Mouse (Mus musculus) gastrocnemius, postnatal 25 days (tissue): ENCODE measurements at regions not wholly inside any gene's neighbourhood (a gene's known extent, or its start where the extent isn't known, plus 50 kb on each side); places are given as distances from the start of the nearest gene placed in this dataset.
A peak's percentile ranks its signal among the peaks of the same experiment; 100 is the strongest.

ENCODE experiments used
- DNase-seq: peaks from one replicate; pipeline ENCODE4 v3.0.0; 2022

- no peak for DNase-seq
These were observed 202.5 kb downstream of the Arhgef10l start for GRCm38 (mm10) chr4:140463296-140463695.

GRCm38 (mm10) chr4:140461317-140461716 is 204.5 kb downstream of the Arhgef10l start:
- DNase-seq, result no peak

- no peak for DNase-seq
These were observed 202.5 kb upstream of the Igsf21 start for GRCm38 (mm10) chr4:140449062-140449461.

DNA sequence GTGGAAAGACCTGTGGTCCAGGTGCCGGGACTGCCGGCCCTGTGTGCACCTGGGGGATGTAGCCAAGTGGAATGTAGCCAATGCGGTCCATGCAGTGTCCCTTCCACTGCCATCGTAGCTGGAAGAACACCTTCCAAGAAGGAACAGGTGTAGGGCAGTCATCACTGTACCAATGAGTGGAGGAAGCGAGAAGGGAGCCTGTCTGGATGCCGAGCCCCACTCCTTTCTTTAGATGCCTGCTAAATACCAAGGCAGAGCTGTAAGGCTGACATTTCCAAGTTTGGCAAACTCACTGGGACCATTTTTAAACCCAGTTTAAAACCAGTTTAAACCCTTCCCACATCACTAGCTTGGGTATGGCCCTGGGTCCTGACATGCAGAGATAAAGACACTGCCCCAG is 199.9 kb upstream of the Igsf21 start:
- DNase-seq, result no peak

GRCm38 (mm10) chr4:140445931-140446330 is 199.3 kb upstream of the Igsf21 start:
- DNase-seq, result no peak

DNA sequence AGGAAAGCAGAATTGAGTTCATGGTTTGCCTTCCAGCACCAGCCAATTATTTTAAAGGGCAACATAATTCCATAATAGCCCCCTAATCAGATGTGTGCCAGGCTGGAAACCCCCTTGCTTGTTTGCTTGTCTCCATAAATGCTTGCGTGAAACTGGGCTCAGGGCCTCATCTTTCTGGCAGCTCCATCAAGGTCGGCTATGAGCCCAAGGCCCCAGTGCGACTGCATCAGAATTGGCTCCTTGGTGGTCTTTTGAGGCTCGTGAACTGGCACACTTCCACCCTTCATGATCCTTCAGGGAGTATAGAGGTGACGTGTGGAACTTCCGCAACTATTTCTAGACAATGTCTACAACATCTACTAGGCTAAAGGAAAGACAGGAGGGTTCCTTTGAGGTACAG is 196.6 kb upstream of the Igsf21 start:
- no peak for DNase-seq

- DNase-seq, result no peak
These were observed 195.2 kb upstream of the Igsf21 start for GRCm38 (mm10) chr4:140441805-140442204.

GRCm38 (mm10) chr4:140439856-140440255 is 193.3 kb upstream of the Igsf21 start:
- DNase-seq, result no peak

GRCm38 (mm10) chr4:140436030-140436429 is 189.4 kb upstream of the Igsf21 start:
- no peak for DNase-seq

DNA sequence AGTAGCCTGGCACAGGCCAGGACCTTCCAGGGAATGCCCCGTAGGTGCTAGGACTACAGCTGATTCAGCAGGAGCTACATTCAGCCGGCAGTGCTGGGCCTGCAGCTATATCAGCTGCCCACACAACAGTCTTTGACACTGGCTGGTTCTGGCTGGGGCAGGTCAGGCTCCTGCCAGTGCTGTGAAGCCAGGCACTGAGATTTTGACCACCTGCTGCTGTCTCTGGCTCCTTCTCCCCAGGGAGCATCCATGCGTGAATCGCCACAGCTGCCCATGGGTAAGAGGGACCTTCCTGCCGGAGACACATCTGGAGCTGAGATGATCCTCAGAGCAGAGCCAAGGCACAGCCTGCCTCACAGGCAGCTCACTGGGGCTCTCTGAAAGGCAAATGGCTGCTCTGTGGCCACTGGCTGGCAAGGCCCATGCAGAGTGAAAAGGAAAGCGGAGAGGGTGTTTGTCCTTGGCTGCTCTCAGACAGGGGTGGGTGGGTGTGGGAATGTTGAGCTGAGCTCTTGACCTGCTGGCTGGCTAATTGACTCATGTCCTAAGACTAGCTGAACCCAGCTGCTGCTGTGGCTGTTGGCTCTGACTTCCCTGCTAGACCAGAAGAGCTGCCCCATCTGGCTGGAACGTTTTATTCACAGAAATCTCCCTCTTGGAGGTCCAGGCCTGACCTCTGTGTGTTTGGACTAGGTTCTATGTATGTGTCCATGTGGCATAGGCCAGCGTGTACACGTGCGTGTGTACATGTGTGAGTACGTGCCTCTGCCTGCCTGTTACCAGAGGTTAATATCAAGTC is 187.4 kb upstream of the Igsf21 start:
- DNase-seq, result peak; percentile 38

- DNase-seq, result no peak
These were observed 185.5 kb upstream of the Igsf21 start for GRCm38 (mm10) chr4:140432101-140432500.

DNA sequence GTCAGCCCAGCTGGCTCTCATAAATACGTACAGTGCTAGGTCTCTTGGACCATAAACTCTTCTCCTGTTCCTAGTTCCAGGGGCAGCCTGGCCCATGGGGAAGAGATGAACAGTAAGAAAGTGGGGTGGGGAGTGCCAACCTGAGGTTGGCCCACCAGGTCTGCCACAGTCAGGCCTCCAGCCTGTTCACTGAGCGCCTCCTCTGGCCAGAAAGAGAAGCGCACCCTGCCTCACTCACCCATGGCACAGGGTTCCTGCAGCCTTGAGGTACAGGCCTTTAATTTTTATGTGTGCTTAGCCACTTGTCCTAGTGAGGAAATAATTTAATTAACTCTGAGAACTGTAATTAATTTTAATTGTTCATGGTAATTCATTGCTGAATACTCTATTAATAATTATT is 180.5 kb upstream of the Igsf21 start:
- DNase-seq, result no peak

DNA sequence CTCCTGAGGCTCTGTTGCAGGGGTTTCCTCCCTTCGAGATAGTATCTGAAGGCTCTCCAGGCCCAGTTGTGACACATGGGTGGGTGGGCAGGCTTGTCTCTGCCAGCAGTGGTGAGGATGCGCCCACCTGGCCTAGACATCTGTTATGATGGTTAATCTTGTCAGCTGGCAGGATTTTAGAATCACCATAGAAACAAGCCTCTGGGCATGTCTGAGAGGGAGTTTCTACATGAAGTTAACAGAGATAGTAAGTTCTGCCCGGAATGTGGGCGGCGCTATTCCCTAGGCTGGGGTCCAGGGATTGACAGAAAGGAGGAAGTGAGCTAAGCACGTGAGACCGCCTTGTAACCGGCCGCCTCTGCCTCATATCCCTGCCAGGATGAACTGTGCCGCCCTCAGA is 177.2 kb upstream of the Igsf21 start:
- no peak for DNase-seq

- DNase-seq, result peak; percentile 27
These were observed 175.5 kb upstream of the Igsf21 start for GRCm38 (mm10) chr4:140421926-140422585.

GRCm38 (mm10) chr4:140419720-140420412 is 173.3 kb upstream of the Igsf21 start:
- no peak for DNase-seq

DNA sequence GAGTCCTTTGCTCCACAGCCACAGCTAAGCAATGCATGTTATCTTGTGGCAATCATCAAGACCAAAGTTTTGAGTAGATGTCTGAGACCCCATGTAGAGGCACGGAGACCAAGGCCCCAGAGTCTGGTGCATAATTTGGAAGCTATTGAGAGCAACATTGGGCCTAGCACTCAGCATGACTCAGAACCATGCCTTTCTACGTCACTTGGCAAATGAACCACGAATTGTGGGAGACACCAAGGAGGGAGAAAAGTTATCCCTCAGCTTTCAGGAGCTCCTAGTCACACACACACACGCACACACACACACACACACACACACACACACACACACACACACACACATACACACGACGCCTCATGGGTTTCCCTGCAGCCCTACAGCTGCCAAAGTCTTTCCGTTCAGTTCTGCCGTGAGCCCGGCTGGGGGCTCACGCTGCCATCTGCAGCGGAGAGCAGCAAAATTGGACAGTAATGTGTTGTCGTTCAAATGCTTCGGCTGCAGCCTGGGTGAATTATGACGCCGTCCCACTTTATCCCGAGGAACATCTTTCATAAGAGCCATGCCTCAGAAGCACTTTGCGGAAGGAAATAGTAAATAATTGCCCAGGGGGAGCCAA is 165.8 kb upstream of the Igsf21 start:
- DNase-seq, result no peak

GRCm38 (mm10) chr4:140408446-140408845 is 161.9 kb upstream of the Igsf21 start:
- no peak for DNase-seq

DNA sequence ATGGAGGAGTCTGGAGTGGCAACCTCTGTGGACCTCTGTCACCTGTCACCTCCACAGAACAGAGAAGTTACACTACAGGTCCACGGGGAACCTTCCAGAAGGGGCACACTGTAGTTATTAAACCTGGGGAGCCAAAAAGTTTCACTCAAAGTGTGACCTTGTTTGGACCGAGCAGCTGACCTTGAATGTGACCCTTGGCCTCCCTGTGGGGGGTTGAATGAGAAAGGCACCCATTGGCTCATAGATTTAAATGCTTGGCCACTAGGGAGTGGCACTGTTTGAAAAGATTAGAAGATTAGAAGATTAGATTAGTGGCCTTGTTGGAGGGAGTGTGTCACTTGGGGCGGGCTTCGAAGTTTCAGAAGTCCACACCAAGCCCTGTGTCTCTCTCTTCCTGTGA is 160.3 kb upstream of the Igsf21 start:
- DNase-seq, result no peak

- no peak for DNase-seq
These were observed 159.7 kb upstream of the Igsf21 start for GRCm38 (mm10) chr4:140405993-140406881.

DNA sequence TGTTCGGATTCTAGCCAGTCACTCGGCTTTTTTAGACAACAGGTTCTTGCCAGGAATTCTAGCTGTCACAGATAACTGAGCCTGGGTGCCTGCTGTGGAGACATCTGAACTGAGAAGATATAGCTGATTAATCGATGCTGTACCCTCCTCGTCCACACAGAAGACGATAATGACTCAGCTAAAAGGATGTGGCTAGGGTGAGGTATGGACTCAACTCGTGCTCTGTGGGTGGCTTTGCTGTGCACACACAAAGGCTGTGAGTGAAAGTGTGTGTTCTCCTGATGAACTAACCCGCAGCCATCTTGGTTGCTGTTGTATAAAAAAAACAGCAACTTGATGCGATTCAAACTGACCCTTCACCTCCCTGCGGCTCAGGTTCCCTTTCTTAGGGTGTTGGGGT is 158.8 kb upstream of the Igsf21 start:
- no peak for DNase-seq

DNA sequence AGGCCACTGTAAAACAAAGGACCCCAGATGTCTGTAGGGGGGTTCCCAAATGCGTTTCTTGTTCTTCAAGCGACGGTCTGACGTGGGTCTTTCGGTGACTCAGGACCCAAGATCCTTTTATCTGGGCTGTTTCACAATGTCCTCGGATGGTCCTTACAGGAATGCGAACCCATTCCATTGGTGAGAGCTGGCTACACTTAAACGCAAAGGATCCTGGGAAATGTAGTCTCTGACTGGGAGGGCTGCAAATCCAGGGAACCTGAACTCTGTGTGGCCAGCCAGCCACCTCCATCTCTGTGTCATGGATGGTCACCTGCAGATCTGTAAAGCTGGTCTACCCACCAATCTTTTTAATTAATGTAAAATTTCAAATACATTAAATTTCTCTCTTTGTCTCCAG is 156.5 kb upstream of the Igsf21 start:
- DNase-seq, result no peak

- DNase-seq, result no peak
These were observed 155.7 kb upstream of the Igsf21 start for GRCm38 (mm10) chr4:140402319-140402718.
